ENCODE assay signal across 30 mouse cellular contexts in the genomic region with DNA sequence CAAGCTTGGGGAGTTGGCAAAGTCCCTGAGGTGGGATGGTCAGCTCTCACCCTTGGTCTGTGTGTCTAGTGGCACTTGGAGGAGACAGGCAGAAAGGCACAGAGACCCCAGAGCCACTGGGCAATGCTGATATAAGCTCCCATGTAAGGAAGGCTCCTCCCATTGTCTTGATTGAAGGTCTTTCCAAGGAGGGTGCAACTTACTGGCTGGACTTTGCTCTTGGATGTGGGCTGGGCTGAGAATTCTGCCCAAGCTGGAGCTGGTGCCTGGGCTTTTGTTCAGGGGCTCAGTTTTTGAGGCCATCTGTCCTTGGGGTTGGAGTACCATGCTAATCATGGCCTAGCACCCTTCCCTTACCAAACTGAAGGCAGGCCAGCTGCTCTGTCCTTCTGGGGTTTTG. TPM values are rescaled to one million over a fixed set of nuclear protein-coding genes. Genes with fewer than 3 reads are reported as not detected.
DNase-seq lines count a peak whose midpoint lies in the region; ATAC-seq lines count a peak whose summit lies in the region.
"Had no signal": no experiment of that assay in that cellular context is flagged by ENCODE, and none has a peak within 500 bp of the region (broad histone marks: within the 10 kb centered on the region; RNA-seq: fewer than 3 reads in every experiment).

No protein-coding gene starts in this region.

- no peak overlapping the region for H3K4me3 ChIP-seq in hindbrain, embryonic 10.5 days
- H3K4me3 ChIP-seq in hindbrain, embryonic 13.5 days = no peak overlapping the region
- H3K4me3 ChIP-seq in intestine, embryonic 14.5 days (ENCODE audit: low read depth, low read length) = no peak overlapping the region
- H3K4me3 ChIP-seq in intestine, embryonic 15.5 days (replicated peaks) = no peak overlapping the region
- H3K4me3 ChIP-seq: embryonic facial prominence, embryonic 10.5 days; embryonic facial prominence, embryonic 13.5 days; erythroblast, embryonic 14.5 days; gastrocnemius, adult 2 months; heart, embryonic 13.5 days; hindbrain, embryonic 12.5 days had no signal

- H3K4me2 ChIP-seq in hindbrain, embryonic 13.5 days = no peak overlapping the region
- H3K4me2 ChIP-seq in intestine, embryonic 14.5 days (ENCODE audit: low read length) = no peak overlapping the region
- H3K4me2 ChIP-seq in intestine, embryonic 15.5 days (replicated peaks) = no peak overlapping the region
- H3K4me2 ChIP-seq: embryonic facial prominence, embryonic 13.5 days; heart, embryonic 13.5 days; hindbrain, embryonic 12.5 days had no signal

- no peak for ATAC-seq in hindbrain, embryonic 13.5 days (ENCODE audit: low FRiP score)
- peak; percentile 26; the same call in 1 of the 2 replicates for ATAC-seq in intestine, embryonic 14.5 days (replicated peaks; ENCODE audit: low FRiP score, low TSS enrichment, low read depth)
- peak; percentile 73 for ATAC-seq in intestine, embryonic 15.5 days
- ATAC-seq in megakaryocyte, adult 5-6 weeks (ENCODE audit: poor library complexity, severe bottlenecking) = no peak
- ATAC-seq: CD4-positive, CD25-positive, alpha-beta regulatory T cell, adult 4 months; forebrain, embryonic 14.5 days; forebrain, postnatal 0 days; hindbrain, embryonic 16.5 days had no signal

- H3K27me3 ChIP-seq in hindbrain, embryonic 10.5 days (ENCODE audit: insufficient read depth, poor library complexity, severe bottlenecking) = peaks cover 83% of the 10 kb centered on the region
- H3K27me3 ChIP-seq in hindbrain, embryonic 13.5 days = peaks cover 59% of the 10 kb centered on the region
- no peaks in the 10 kb centered on the region for H3K27me3 ChIP-seq in intestine, embryonic 14.5 days (replicated peaks; ENCODE audit: control insufficient read depth, insufficient read depth, low read length)
- no peaks in the 10 kb centered on the region for H3K27me3 ChIP-seq in intestine, embryonic 15.5 days (replicated peaks)
- H3K27me3 ChIP-seq: embryonic facial prominence, embryonic 13.5 days had no signal

- H3K9ac ChIP-seq in hindbrain, embryonic 13.5 days = no peak overlapping the region
- H3K9ac ChIP-seq in intestine, embryonic 14.5 days (ENCODE audit: low read length) = no peak overlapping the region
- H3K9ac ChIP-seq in intestine, embryonic 15.5 days = no peak overlapping the region
- H3K9ac ChIP-seq: embryonic facial prominence, embryonic 13.5 days; forebrain, postnatal 0 days; heart, embryonic 13.5 days; hindbrain, embryonic 12.5 days had no signal

- no peak for DNase-seq in hindbrain, embryonic 10.5 days (ENCODE audit: low spot score)
- DNase-seq in intestine, embryonic 14.5 days (ENCODE audit: low spot score) = no peak
- DNase-seq in layer of hippocampus, adult 18-20 months (ENCODE audit: low spot score in 2 of 2) = no peak
- DNase-seq: adrenal gland, adult 2 months; adrenal gland, postnatal 14 days; cerebellum, adult 11 months; cerebellum, adult 2 months; cerebellum, adult 9-11 months; cerebellum, postnatal 25 days; embryo, embryonic 11 days; forebrain, postnatal 0 days; gastrocnemius, adult 2 months; gastrocnemius, postnatal 14 days; heart, adult 11 months; heart, postnatal 14 days; heart, postnatal 4 days had no signal

- peaks cover 46% of the 10 kb centered on the region for H3K36me3 ChIP-seq in hindbrain, embryonic 10.5 days
- H3K36me3 ChIP-seq in hindbrain, embryonic 13.5 days = no peaks in the 10 kb centered on the region
- H3K36me3 ChIP-seq in intestine, embryonic 14.5 days (ENCODE audit: control insufficient read depth, insufficient read depth, low read length) = peaks cover 5% of the 10 kb centered on the region; the same call in 1 of the 2 replicates
- H3K36me3 ChIP-seq in intestine, embryonic 15.5 days = no peaks in the 10 kb centered on the region
- H3K36me3 ChIP-seq: hindbrain, embryonic 12.5 days had no signal

- H3K27ac ChIP-seq in hindbrain, embryonic 10.5 days = peak overlapping the region; percentile 43; the same call in 1 of the 2 replicates
- H3K27ac ChIP-seq in hindbrain, embryonic 13.5 days = no peak overlapping the region
- no peak overlapping the region for H3K27ac ChIP-seq in intestine, embryonic 14.5 days (ENCODE audit: low read depth)
- H3K27ac ChIP-seq in intestine, embryonic 15.5 days = no peak overlapping the region
- H3K27ac ChIP-seq: gastrocnemius, adult 2 months; heart, embryonic 13.5 days; hindbrain, embryonic 12.5 days had no signal

- no peaks in the 10 kb centered on the region for H3K9me3 ChIP-seq in hindbrain, embryonic 10.5 days
- H3K9me3 ChIP-seq in hindbrain, embryonic 13.5 days = no peaks in the 10 kb centered on the region
- no peaks in the 10 kb centered on the region for H3K9me3 ChIP-seq in intestine, embryonic 14.5 days (ENCODE audit: control insufficient read depth, low read length)
- no peaks in the 10 kb centered on the region for H3K9me3 ChIP-seq in intestine, embryonic 15.5 days
- H3K9me3 ChIP-seq: embryonic facial prominence, embryonic 10.5 days; embryonic facial prominence, embryonic 13.5 days; heart, embryonic 13.5 days; hindbrain, embryonic 12.5 days had no signal

- peaks cover 94% of the 10 kb centered on the region for H3K4me1 ChIP-seq in hindbrain, embryonic 10.5 days (replicated peaks)
- H3K4me1 ChIP-seq in hindbrain, embryonic 13.5 days (replicated peaks) = peaks cover 76% of the 10 kb centered on the region
- H3K4me1 ChIP-seq in intestine, embryonic 14.5 days (replicated peaks; ENCODE audit: control insufficient read depth, insufficient read depth, low read length) = peaks cover 11% of the 10 kb centered on the region; the same call in 1 of the 2 replicates
- peaks cover 17% of the 10 kb centered on the region; the same call in 1 of the 2 replicates for H3K4me1 ChIP-seq in intestine, embryonic 15.5 days (replicated peaks)

RNA-seq across cellular contexts. Expression of a gene that starts 12.8 kb away (rescaled TPM):
- 2.7 and 3.1 TPM in 2 replicates for polyA plus RNA-seq in hindbrain, embryonic 10.5 days (2016; fragmentation: Nextera tagmentation; extraction: Ambion mirVana)
- 3.8 and 4.4 TPM in 2 replicates for polyA plus RNA-seq in hindbrain, embryonic 13.5 days (2015; fragmentation: Nextera tagmentation; extraction: Ambion mirVana)
- polyA plus RNA-seq in intestine, embryonic 14.5 days (2014; fragmentation: Nextera tagmentation; extraction: Ambion mirVana) = 2.6 and 3.6 TPM in 2 replicates
- 2.9 and 3.0 TPM in 2 replicates for polyA plus RNA-seq in intestine, embryonic 15.5 days (2015; fragmentation: Nextera tagmentation; extraction: Ambion mirVana)
- 1 to 10 TPM; 3.9 to 4.5 TPM for total RNA-seq in layer of hippocampus, adult 18-20 months (2021)
- not detected in 2 replicates for total RNA-seq in megakaryocyte, adult 5-6 weeks (2015)
- not detected in 2 replicates for total RNA-seq in megakaryocyte, adult 5-6 weeks (2017)
- total RNA-seq: common myeloid progenitor, adult 5-6 weeks had no signal
- polyA plus RNA-seq: C2C12; CD4-positive, CD25-positive, alpha-beta regulatory T cell, adult 4 months; erythroblast, embryonic 14.5 days had no signal

RNA-seq across cellular contexts. Expression of a gene that starts 52.3 kb away (rescaled TPM):
- polyA plus RNA-seq in hindbrain, embryonic 10.5 days (2016; fragmentation: Nextera tagmentation; extraction: Ambion mirVana) = 1.4 and 2.1 TPM in 2 replicates
- polyA plus RNA-seq in hindbrain, embryonic 13.5 days (2015; fragmentation: Nextera tagmentation; extraction: Ambion mirVana) = 0.27 and 1.1 TPM in 2 replicates
- polyA plus RNA-seq in intestine, embryonic 14.5 days (2014; fragmentation: Nextera tagmentation; extraction: Ambion mirVana) = 16.6 and 16.9 TPM in 2 replicates
- 26.8 and 31.8 TPM in 2 replicates for polyA plus RNA-seq in intestine, embryonic 15.5 days (2015; fragmentation: Nextera tagmentation; extraction: Ambion mirVana)
- 1 to 10 TPM; 3.8 TPM for total RNA-seq in layer of hippocampus, adult 18-20 months (2021)
- not detected in 2 replicates for total RNA-seq in megakaryocyte, adult 5-6 weeks (2015)
- not detected in 2 replicates for total RNA-seq in megakaryocyte, adult 5-6 weeks (2017)
- total RNA-seq: common myeloid progenitor, adult 5-6 weeks; gastrocnemius, adult 2 months; gastrocnemius, postnatal 14 days; MEL had no signal
- polyA plus RNA-seq: CD4-positive, CD25-positive, alpha-beta regulatory T cell, adult 4 months; erythroblast, embryonic 14.5 days had no signal

Comparison
In these comparisons a context has a peak if more than half of its experiments do, and no peak if none do; other contexts are left out.
1. ATAC-seq: peak in intestine, embryonic 14.5 days (single experiment) and intestine, embryonic 15.5 days (single experiment); none in hindbrain, embryonic 13.5 days (single experiment) and megakaryocyte, adult 5-6 weeks (single experiment).